Mouse (Mus musculus): ENCODE data around the gene Mettl25. TPM values are rescaled to one million over a fixed set of nuclear protein-coding genes. Genes with fewer than 3 reads are reported as not detected.

The Mettl25 gene
- polyA plus RNA-seq, 1 experiment, result 3.9 TPM

DNA sequence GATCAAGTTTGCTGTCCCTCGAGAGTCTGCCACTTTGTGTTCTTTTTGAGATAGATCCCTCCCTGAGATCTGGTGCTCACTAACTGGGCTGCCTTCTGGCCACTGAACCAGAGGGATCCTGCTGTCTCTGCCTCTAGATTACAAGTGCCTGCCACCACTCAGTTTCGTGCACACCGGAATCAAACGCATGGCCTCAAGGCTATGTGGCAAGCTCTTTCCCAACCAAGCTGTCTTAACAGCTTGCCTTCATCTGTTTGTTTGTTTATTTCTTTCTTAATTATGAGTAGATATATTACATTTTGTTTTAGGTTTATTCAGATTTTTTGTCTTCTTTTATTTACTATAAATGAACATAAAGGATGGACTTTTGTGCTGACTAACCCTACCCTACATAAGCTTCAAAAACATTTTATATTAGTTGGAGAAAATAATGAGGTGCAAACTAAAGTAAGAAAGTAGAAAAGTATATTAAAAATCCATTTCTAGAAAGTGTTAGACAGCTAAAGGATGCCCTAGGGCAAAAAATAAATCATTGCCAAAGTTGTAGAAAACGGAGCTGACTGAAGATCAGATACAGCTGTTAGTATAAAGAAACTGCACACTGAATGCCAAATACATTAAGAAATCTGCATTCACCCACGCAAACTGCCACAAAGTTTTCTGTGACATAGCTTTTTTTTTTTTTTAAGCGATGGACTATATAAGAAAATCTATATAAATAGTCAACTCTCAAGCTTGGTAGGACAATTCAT, 34.7 kb downstream of the Mettl25 start:
- no peak for DNase-seq (ENCODE audit: low read depth in 1 of 2, low spot score in 2 of 2)
- no peak overlapping the region for H3K4me3 ChIP-seq (ENCODE audit: extremely low read depth, insufficient read depth, insufficient read length)
- TF ChIP-seq POLR2A (IDR thresholded peaks at IDR 0.05; ENCODE audit: low read depth, low read length) (no peak), CTCF (IDR thresholded peaks at IDR 0.05; ENCODE audit: extremely low read depth, insufficient read depth, insufficient read length, insufficient replicate concordance) (no peak)
- no peak overlapping the region for H3K27ac ChIP-seq (ENCODE audit: insufficient read depth, low read length)
- H3K27me3 ChIP-seq (ENCODE audit: control insufficient read depth, insufficient read depth, low read length), result no peaks in the 10 kb centered on the region
- H3K4me1 ChIP-seq (ENCODE audit: control insufficient read depth, insufficient read depth, insufficient read length), result no peaks in the 10 kb centered on the region
- 90% methylated on average over 7 of the region's 7 CpGs for WGBS
- no peaks in the 10 kb centered on the region for H3K36me3 ChIP-seq (ENCODE audit: control insufficient read depth, insufficient read depth, low read length)

DNA sequence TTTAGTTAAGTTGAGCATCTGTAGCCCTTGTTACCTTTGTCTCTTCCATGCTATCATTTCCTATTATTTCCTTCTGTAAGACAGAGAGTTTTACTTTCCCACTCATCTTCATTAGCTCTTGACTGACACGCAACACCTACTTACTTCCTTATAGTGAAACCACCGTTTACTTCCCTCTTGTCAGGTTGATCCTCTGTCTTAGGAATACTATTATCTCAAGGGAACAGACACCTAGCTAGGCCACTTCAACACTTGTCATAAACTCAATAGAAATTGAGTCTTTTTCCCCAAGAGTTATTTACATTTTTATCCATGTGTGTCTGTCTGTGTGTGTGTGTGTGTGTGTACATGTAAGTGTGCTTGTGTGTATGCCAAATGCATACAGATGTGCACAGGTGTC, 37.7 kb downstream of the Mettl25 start:
- WGBS, result 48% methylated on average over 2 of the region's 2 CpGs
- Histone ChIP-seq H3K36me3 (ENCODE audit: control insufficient read depth, insufficient read depth, low read length) (no peaks in the 10 kb centered on the region), H3K27ac (ENCODE audit: insufficient read depth, low read length) (no peak overlapping the region), H3K27me3 (ENCODE audit: control insufficient read depth, insufficient read depth, low read length) (no peaks in the 10 kb centered on the region), H3K4me3 (ENCODE audit: extremely low read depth, insufficient read depth, insufficient read length) (no peak overlapping the region), H3K4me1 (ENCODE audit: control insufficient read depth, insufficient read depth, insufficient read length) (no peaks in the 10 kb centered on the region)
- no peak for TF ChIP-seq CTCF (IDR thresholded peaks at IDR 0.05; ENCODE audit: extremely low read depth, insufficient read depth, insufficient read length, insufficient replicate concordance)
- TF ChIP-seq POLR2A (IDR thresholded peaks at IDR 0.05; ENCODE audit: low read depth, low read length), result no peak
- no peak for DNase-seq (ENCODE audit: low read depth in 1 of 2, low spot score in 2 of 2)

DNA sequence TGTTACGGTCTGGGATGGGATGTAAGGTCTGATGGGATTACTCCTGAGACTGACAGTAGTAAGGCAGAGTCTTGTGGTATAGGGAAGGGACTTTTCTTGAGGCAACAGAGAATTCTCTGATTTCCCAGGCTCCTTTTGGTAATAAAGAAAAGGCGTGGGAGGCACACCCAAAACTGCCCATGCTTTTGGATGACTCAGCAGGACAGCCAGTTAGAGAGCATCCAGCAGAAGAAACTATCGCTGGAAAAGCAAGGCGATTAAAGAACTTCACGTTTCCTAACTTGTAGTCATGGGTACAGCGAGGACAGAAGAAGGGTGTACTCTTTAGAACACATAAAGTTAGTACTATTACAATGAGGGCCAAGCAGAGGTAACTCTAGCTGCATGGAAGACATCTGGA, 39.0 kb downstream of the Mettl25 start:
- no peak overlapping the region for H3K27ac ChIP-seq (ENCODE audit: insufficient read depth, low read length)
- TF ChIP-seq POLR2A (IDR thresholded peaks at IDR 0.05; ENCODE audit: low read depth, low read length) (no peak), CTCF (IDR thresholded peaks at IDR 0.05; ENCODE audit: extremely low read depth, insufficient read depth, insufficient read length, insufficient replicate concordance) (no peak)
- WGBS, result 91% methylated on average over 6 of the region's 6 CpGs

DNA sequence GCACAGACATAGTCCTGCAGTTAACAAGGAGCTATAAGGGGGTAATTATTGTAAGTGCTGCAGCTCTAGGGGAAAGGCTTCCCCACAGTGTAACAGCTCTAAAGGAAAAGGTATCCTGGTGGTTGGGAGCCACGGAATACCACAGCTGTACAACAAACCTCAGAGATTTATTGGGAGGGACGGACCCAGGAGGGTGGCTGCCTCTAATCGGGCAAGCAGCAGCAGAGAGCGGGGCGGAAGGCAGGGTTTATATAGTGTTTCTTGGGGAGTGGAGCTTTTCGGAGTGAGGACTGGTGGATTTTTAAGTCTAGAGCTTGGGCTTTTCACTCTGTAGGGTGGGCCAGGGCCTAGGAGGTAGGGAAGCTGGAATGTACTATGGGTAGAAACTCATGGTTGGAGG, 40.0 kb downstream of the Mettl25 start:
- DNase-seq (ENCODE audit: low read depth in 1 of 2, low spot score in 2 of 2), result no peak
- 90% methylated on average over 6 of the region's 6 CpGs for WGBS
- no peak overlapping the region for H3K27ac ChIP-seq (ENCODE audit: insufficient read depth, low read length)
- TF ChIP-seq POLR2A (IDR thresholded peaks at IDR 0.05; ENCODE audit: low read depth, low read length), result no peak
- no peak for TF ChIP-seq CTCF (IDR thresholded peaks at IDR 0.05; ENCODE audit: extremely low read depth, insufficient read depth, insufficient read length, insufficient replicate concordance)
- H3K4me3 ChIP-seq (ENCODE audit: extremely low read depth, insufficient read depth, insufficient read length), result no peak overlapping the region
- no peaks in the 10 kb centered on the region for H3K4me1 ChIP-seq (ENCODE audit: control insufficient read depth, insufficient read depth, insufficient read length)
- H3K27me3 ChIP-seq (ENCODE audit: control insufficient read depth, insufficient read depth, low read length), result no peaks in the 10 kb centered on the region
- H3K36me3 ChIP-seq (ENCODE audit: control insufficient read depth, insufficient read depth, low read length), result no peaks in the 10 kb centered on the region

More for the DNA sequence above, 39.0 kb downstream of the Mettl25 start:
- Histone ChIP-seq H3K27me3 (ENCODE audit: control insufficient read depth, insufficient read depth, low read length) (no peaks in the 10 kb centered on the region), H3K4me3 (ENCODE audit: extremely low read depth, insufficient read depth, insufficient read length) (no peak overlapping the region), H3K4me1 (ENCODE audit: control insufficient read depth, insufficient read depth, insufficient read length) (no peaks in the 10 kb centered on the region), H3K36me3 (ENCODE audit: control insufficient read depth, insufficient read depth, low read length) (no peaks in the 10 kb centered on the region)
- DNase-seq (ENCODE audit: low read depth in 1 of 2, low spot score in 2 of 2), result no peak

DNA sequence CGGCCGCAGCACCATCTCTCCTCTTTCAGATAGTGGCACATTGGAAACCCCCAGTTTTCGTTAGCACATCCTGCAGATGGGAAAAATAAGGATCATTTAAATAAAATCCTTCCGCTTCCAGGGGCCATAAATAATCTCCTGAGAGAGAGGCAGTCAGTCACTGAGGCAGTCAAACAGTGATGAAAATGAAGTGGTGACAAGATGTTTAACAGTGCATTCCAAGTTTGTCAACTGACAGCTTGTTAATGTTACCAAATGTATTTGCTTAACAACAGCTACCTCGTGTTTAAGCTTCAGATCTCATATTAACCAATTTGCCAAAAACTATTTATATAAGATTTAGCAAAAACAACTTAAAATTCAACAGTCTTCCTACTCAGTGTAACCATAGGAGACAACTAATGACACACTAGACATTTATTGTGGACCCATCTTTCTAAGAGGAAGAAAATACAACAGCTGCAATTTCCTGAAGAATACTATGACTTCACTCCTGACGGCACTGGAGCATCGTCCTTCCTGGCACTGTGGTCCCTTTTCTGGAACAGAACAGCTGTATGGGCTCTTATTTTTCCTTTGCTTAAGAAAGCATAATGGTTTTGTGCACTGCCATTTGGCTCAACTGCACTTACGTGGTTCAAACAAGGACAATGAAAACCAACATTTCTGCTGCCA, 43.8 kb downstream of the Mettl25 start:
- H3K27ac ChIP-seq (ENCODE audit: insufficient read depth, low read length), result no peak overlapping the region

DNA sequence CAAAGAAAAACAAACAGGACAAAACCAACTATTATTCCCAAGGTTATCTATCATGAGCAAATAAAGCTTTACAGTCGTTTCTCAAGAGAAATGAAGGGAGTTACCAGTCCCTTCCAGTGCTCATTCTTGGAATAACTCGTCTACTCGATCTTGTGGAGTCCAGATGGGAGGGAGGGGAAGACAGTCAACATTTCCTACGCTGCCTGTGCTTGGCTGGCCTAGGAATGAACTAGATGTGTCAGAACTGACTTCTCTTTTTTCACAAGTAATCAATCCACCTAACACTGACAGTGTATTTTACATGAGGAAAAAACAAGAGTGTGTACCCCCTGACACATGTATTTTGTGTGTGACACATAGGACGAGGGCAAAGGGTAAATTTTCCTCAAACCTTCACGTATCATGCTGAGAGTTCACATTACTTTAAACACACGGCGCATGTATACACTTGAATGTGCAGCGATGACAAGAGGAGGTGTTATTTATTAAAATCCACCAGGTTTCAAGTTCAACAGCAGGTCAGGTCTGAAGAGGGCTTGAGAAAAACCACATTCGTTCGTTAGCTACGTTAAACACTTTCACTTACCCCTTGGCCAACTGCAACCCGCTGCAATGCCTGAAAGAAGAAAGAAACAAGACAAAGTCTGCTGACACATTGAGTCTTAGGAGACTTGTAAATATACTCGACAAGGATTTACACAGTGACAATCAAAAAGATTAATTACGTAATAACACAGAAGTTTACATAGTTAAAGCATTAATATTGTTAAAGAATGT, 47.2 kb downstream of the Mettl25 start:
- Histone ChIP-seq H3K27me3 (ENCODE audit: control insufficient read depth, insufficient read depth, low read length) (no peaks in the 10 kb centered on the region), H3K4me1 (ENCODE audit: control insufficient read depth, insufficient read depth, insufficient read length) (no peaks in the 10 kb centered on the region), H3K36me3 (ENCODE audit: control insufficient read depth, insufficient read depth, low read length) (peaks cover 3% of the 10 kb centered on the region; the same call in 1 of the 2 replicates), H3K27ac (ENCODE audit: insufficient read depth, low read length) (no peak overlapping the region), H3K4me3 (ENCODE audit: extremely low read depth, insufficient read depth, insufficient read length) (no peak overlapping the region)
- whole genome bisulfite sequencing, result 85% methylated on average over 15 of the region's 15 CpGs
- TF ChIP-seq POLR2A (IDR thresholded peaks at IDR 0.05; ENCODE audit: low read depth, low read length) (no peak), CTCF (IDR thresholded peaks at IDR 0.05; ENCODE audit: extremely low read depth, insufficient read depth, insufficient read length, insufficient replicate concordance) (no peak)
- no peak for DNase-seq (ENCODE audit: low read depth in 1 of 2, low spot score in 2 of 2)

More for the DNA sequence above, 43.8 kb downstream of the Mettl25 start:
- TF ChIP-seq POLR2A (IDR thresholded peaks at IDR 0.05; ENCODE audit: low read depth, low read length), result no peak
- no peak for TF ChIP-seq CTCF (IDR thresholded peaks at IDR 0.05; ENCODE audit: extremely low read depth, insufficient read depth, insufficient read length, insufficient replicate concordance)
- whole genome bisulfite sequencing, result 89% methylated on average over 8 of the region's 8 CpGs
- no peaks in the 10 kb centered on the region for H3K4me1 ChIP-seq (ENCODE audit: control insufficient read depth, insufficient read depth, insufficient read length)
- H3K36me3 ChIP-seq (ENCODE audit: control insufficient read depth, insufficient read depth, low read length), result 0 out of 2 replicates have a peak, but pooled peaks cover 1% of the 10 kb centered on the region
- DNase-seq (ENCODE audit: low read depth in 1 of 2, low spot score in 2 of 2), result no peak
- H3K27me3 ChIP-seq (ENCODE audit: control insufficient read depth, insufficient read depth, low read length), result no peaks in the 10 kb centered on the region
- H3K4me3 ChIP-seq (ENCODE audit: extremely low read depth, insufficient read depth, insufficient read length), result no peak overlapping the region

Data from spleen, adult 2 months (tissue).